Mouse (Mus musculus): ENCODE results near the gene Nfam1.

DNA sequence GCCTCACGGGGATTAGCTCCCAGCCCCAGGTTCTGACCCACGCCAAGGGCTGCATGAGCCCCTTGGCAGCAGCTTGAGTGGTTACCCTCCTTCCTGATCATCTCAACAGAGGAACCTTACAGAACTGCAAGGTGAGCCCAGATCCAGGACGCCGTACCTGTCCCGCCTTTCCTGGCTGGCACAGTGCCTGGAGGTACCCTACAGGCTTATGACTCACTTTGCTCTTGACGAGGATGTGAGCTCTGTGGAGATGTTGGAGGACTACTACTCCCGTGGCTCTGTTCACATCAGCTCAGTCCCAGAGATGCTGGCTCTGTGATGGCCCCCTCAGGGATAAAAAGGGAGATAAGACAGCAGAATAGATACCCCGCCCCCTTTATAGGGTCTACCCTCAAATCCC, 77.8 kb downstream of the Nfam1 start:
- TF ChIP-seq CTCF (IDR thresholded peaks at IDR 0.05 in 2 of 3, conservative IDR thresholded peaks at IDR 0.05 in 1 of 3; ENCODE audit: control insufficient read depth in 1 of 3, insufficient read depth in 1 of 3, low read depth in 2 of 3, low read length in 3 of 3, poor library complexity in 1 of 3, severe bottlenecking in 1 of 3) (no peak), EP300 (IDR thresholded peaks at IDR 0.05; ENCODE audit: low read depth in 1 of 2, low read length in 2 of 2) (no peak), POLR2A (IDR thresholded peaks at IDR 0.05; ENCODE audit: control insufficient read depth in 1 of 2, insufficient read depth in 1 of 2, low read depth in 1 of 2, low read length in 2 of 2, poor library complexity in 1 of 2) (no peak), E2F4 (IDR thresholded peaks at IDR 0.05; ENCODE audit: borderline replicate concordance, low read depth, low read length) (no peak), GATA1 (IDR thresholded peaks at IDR 0.05; ENCODE audit: low read depth, low read length) (no peak), POLR2AphosphoS5 (IDR thresholded peaks at IDR 0.05; ENCODE audit: borderline replicate concordance, low read depth, low read length) (no peak), SMC3 (IDR thresholded peaks at IDR 0.05; ENCODE audit: low read depth, low read length) (no peak), ZMIZ1 (IDR thresholded peaks at IDR 0.05; ENCODE audit: low read depth, low read length) (no peak), MEF2A (IDR thresholded peaks at IDR 0.05; ENCODE audit: extremely low read depth, insufficient replicate concordance, low read depth, low read length, poor library complexity, severe bottlenecking) (no peak), MAX (IDR thresholded peaks at IDR 0.05; ENCODE audit: low read length) (no peak), MAZ (IDR thresholded peaks at IDR 0.05; ENCODE audit: low read depth, low read length) (no peak), TBP (IDR thresholded peaks at IDR 0.05; ENCODE audit: low read depth, low read length) (no peak), ZC3H11A (IDR thresholded peaks at IDR 0.05; ENCODE audit: low read depth, low read length) (no peak), ZNF384 (IDR thresholded peaks at IDR 0.05; ENCODE audit: low read depth, low read length) (no peak)
